Mouse (Mus musculus) cerebellum, adult 2 months (tissue): ENCODE data around the gene Acta2.

Experiments
- CTCF ChIP-seq: fragments of 200-500 bp; IDR thresholded peaks from 2 replicates; pipeline ENCODE4 v1.5.1; 2011; ENCODE audit warnings: low read depth, mild to moderate bottlenecking, control low read depth, low read length, moderate library complexity, borderline replicate concordance; ENCODE audit not compliant: insufficient read depth
- POLR2A ChIP-seq: fragments of 200-500 bp; IDR thresholded peaks from 2 replicates; pipeline ENCODE4 v1.6.1; 2011; ENCODE audit warnings: low read length, control low read depth, borderline replicate concordance; ENCODE audit not compliant: insufficient read depth

DNA sequence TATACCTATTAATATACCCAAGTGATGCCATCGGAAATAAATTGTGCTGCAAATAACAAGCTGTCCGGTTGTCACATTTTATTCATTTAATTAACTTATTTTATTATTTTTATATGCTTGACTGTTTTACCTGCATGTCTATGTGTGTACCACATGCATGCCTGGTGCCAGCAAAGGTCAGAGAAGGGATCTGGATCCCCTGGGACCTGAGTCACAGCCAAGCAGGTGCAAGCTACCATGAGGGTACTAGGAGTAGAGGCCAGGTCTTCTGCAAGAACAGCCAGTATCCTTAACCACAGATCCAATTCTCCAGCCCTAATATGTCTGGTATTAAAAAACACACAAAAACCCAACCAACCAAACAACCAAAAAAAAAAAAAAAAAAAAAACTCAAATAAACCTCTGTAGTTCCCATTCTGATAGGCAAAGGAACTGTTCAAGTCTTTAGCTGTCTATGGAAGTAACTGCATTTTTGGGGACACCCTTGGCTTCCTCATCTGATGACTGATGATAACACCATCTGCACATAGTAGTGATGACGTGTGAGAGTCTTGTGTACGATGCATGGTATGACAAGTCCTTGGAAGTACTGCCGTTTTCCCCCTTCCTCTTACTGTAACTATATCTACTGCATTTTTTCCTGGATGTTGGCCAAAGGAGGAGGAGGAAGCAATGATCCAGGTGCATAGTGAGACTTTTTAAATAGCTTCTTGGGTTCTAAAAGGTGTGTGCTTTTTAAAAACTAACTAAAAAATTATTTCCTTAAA lies 14.9 kb downstream of the Acta2 start:
- no peak for TF ChIP-seq CTCF
- TF ChIP-seq POLR2A, result no peak
